Comparison of ENCODE assay signal across 25 mouse cellular contexts in the genomic region with DNA sequence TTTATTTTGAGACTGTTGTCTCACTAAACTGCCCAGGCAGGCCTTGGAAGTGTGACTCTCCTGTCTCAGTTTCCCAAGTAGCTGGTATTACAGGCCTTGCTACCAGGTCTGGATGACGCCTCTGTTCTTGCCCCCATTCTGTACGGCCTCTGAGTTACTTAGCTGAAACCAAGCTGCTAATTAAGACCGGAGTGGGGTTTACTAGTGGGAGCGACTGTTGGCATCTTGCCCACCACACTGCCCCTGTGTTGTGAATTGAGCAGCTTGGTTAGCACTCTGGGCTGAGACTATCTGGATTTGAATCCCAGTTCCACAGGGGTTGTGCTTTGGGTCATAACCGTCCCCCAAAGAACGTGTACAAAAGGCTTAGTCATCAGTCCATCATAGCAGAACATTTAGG.
A peak's percentile ranks its signal among the peaks of the same experiment; 100 is the strongest.
DNase-seq lines count a peak whose midpoint lies in the region; ATAC-seq and TF ChIP-seq lines count a peak whose summit lies in the region.
"Had no signal": no experiment of that assay in that cellular context is flagged by ENCODE, and none has a peak within 500 bp of the region (broad histone marks: within the 10 kb centered on the region; RNA-seq: fewer than 3 reads in every experiment).

No protein-coding gene starts in this region.

- H3K9ac ChIP-seq in midbrain, embryonic 14.5 days (replicated peaks; ENCODE audit: low read length): no peak overlapping the region
- H3K9ac ChIP-seq in midbrain, embryonic 13.5 days (replicated peaks): no peak overlapping the region
- H3K9ac ChIP-seq in forebrain, embryonic 15.5 days (replicated peaks): no peak overlapping the region
- H3K9ac ChIP-seq: heart, embryonic 12.5 days; hindbrain, embryonic 15.5 days; intestine, embryonic 15.5 days; lung, embryonic 15.5 days; neural tube, embryonic 15.5 days had no signal

- H3K27me3 ChIP-seq in heart, embryonic 10.5 days (ENCODE audit: insufficient read depth, poor library complexity, severe bottlenecking): no peaks in the 10 kb centered on the region
- no peaks in the 10 kb centered on the region for H3K27me3 ChIP-seq in midbrain, embryonic 14.5 days (ENCODE audit: control insufficient read depth, insufficient read depth, low read length)
- no peaks in the 10 kb centered on the region for H3K27me3 ChIP-seq in midbrain, embryonic 13.5 days
- no peaks in the 10 kb centered on the region for H3K27me3 ChIP-seq in forebrain, embryonic 15.5 days
- H3K27me3 ChIP-seq: heart, embryonic 12.5 days; hindbrain, embryonic 15.5 days; intestine, embryonic 15.5 days; lung, embryonic 15.5 days; neural tube, embryonic 15.5 days had no signal

- H3K4me1 ChIP-seq in heart, embryonic 10.5 days: peaks cover 34% of the 10 kb centered on the region
- H3K4me1 ChIP-seq in midbrain, embryonic 14.5 days (ENCODE audit: control insufficient read depth, insufficient read depth, low read length): no peaks in the 10 kb centered on the region
- H3K4me1 ChIP-seq in midbrain, embryonic 13.5 days (replicated peaks): peaks cover 20% of the 10 kb centered on the region
- peaks cover 31% of the 10 kb centered on the region for H3K4me1 ChIP-seq in forebrain, embryonic 15.5 days

- no peaks in the 10 kb centered on the region for H3K9me3 ChIP-seq in heart, embryonic 10.5 days
- no peaks in the 10 kb centered on the region for H3K9me3 ChIP-seq in midbrain, embryonic 14.5 days (ENCODE audit: control insufficient read depth, low read length)
- no peaks in the 10 kb centered on the region for H3K9me3 ChIP-seq in midbrain, embryonic 13.5 days
- H3K9me3 ChIP-seq in forebrain, embryonic 15.5 days: no peaks in the 10 kb centered on the region
- H3K9me3 ChIP-seq: heart, embryonic 12.5 days; hindbrain, embryonic 15.5 days; intestine, embryonic 15.5 days; lung, embryonic 15.5 days; neural tube, embryonic 15.5 days had no signal

- no peaks in the 10 kb centered on the region for H3K36me3 ChIP-seq in heart, embryonic 10.5 days
- no peaks in the 10 kb centered on the region for H3K36me3 ChIP-seq in midbrain, embryonic 14.5 days (ENCODE audit: control insufficient read depth, insufficient read depth, low read length)
- no peaks in the 10 kb centered on the region for H3K36me3 ChIP-seq in midbrain, embryonic 13.5 days
- no peaks in the 10 kb centered on the region for H3K36me3 ChIP-seq in forebrain, embryonic 15.5 days
- H3K36me3 ChIP-seq: heart, embryonic 12.5 days; hindbrain, embryonic 15.5 days; intestine, embryonic 15.5 days; lung, embryonic 15.5 days; neural tube, embryonic 15.5 days had no signal

- WGBS in heart, embryonic 10.5 days: 81% methylated on average over 6 of the region's 6 CpGs
- 63% methylated on average over 6 of the region's 6 CpGs for WGBS in midbrain, embryonic 14.5 days
- 74% methylated on average over 6 of the region's 6 CpGs for WGBS in midbrain, embryonic 13.5 days
- 19% methylated on average over 6 of the region's 6 CpGs for WGBS in forebrain, embryonic 15.5 days

- no peak overlapping the region for H3K4me2 ChIP-seq in midbrain, embryonic 14.5 days (ENCODE audit: low read length)
- H3K4me2 ChIP-seq in midbrain, embryonic 13.5 days (replicated peaks): no peak overlapping the region
- H3K4me2 ChIP-seq in forebrain, embryonic 15.5 days (replicated peaks): no peak overlapping the region
- H3K4me2 ChIP-seq: heart, embryonic 12.5 days; hindbrain, embryonic 15.5 days; intestine, embryonic 15.5 days; liver, embryonic 11.5 days; lung, embryonic 15.5 days; midbrain, embryonic 11.5 days; neural tube, embryonic 15.5 days had no signal

- H3K27ac ChIP-seq in heart, embryonic 10.5 days: 0 out of 2 replicates have a peak overlapping the region, but pooled peaks have one; percentile 47
- H3K27ac ChIP-seq in midbrain, embryonic 14.5 days (replicated peaks; ENCODE audit: low read depth, low read length): no peak overlapping the region
- no peak overlapping the region for H3K27ac ChIP-seq in midbrain, embryonic 13.5 days
- no peak overlapping the region for H3K27ac ChIP-seq in forebrain, embryonic 15.5 days (replicated peaks)
- H3K27ac ChIP-seq: hindbrain, embryonic 15.5 days; intestine, embryonic 15.5 days; kidney, postnatal 0 days; lung, embryonic 15.5 days; neural tube, embryonic 15.5 days had no signal

- no peak for TF ChIP-seq POLR2A in brain, embryonic 14.5 days (IDR thresholded peaks at IDR 0.05; ENCODE audit: borderline replicate concordance, extremely low read depth, insufficient read depth, insufficient read length, poor library complexity, severe bottlenecking)

- no peak for ATAC-seq in midbrain, embryonic 14.5 days (ENCODE audit: low FRiP score, low TSS enrichment)
- no peak for ATAC-seq in midbrain, embryonic 13.5 days
- peak; percentile 53 for ATAC-seq in forebrain, embryonic 15.5 days (replicated peaks)
- no peak for ATAC-seq in granulocyte monocyte progenitor cell, adult 5-6 weeks (replicated peaks; ENCODE audit: poor library complexity, severe bottlenecking)
- ATAC-seq: intestine, embryonic 15.5 days had no signal

- H3K4me3 ChIP-seq in heart, embryonic 10.5 days: no peak overlapping the region
- H3K4me3 ChIP-seq in midbrain, embryonic 14.5 days (replicated peaks; ENCODE audit: low read depth, low read length): no peak overlapping the region
- H3K4me3 ChIP-seq in midbrain, embryonic 13.5 days (replicated peaks): no peak overlapping the region
- no peak overlapping the region for H3K4me3 ChIP-seq in forebrain, embryonic 15.5 days
- H3K4me3 ChIP-seq: heart, embryonic 12.5 days; hindbrain, embryonic 15.5 days; intestine, embryonic 15.5 days; lung, embryonic 15.5 days; neural tube, embryonic 15.5 days had no signal

- no peak for DNase-seq in heart, embryonic 10.5 days (ENCODE audit: low spot score)
- no peak for DNase-seq in heart, adult 18-20 months
- peak; percentile 38 for DNase-seq in midbrain, embryonic 14.5 days
- peak; percentile 89 for DNase-seq in brain, embryonic 14.5 days (ENCODE audit: low read depth)
- DNase-seq in ovary, adult 18-20 months (ENCODE audit: low spot score): no peak
- DNase-seq: adrenal gland, postnatal 25 days; B cell, adult 2 months; cerebellum, adult 8-10 months; cerebellum, postnatal 36 days; heart, postnatal 4 days; kidney, adult 2 months; kidney, postnatal 4 days; spleen, adult 18-20 months; thymus, postnatal 14 days had no signal

- TF ChIP-seq CTCF in brain, embryonic 14.5 days (IDR thresholded peaks at IDR 0.05; ENCODE audit: borderline replicate concordance, extremely low read depth, insufficient read depth, insufficient read length): no peak

Comparison
In these comparisons a context has a peak if more than half of its experiments do, and no peak if none do; other contexts are left out.
1. DNase-seq: peak in midbrain, embryonic 14.5 days (single experiment) and brain, embryonic 14.5 days (single experiment); none in heart, embryonic 10.5 days (single experiment), heart, adult 18-20 months (0 of 2) and ovary, adult 18-20 months (single experiment).